Mouse (Mus musculus) cerebellum, adult 9-10 months (tissue): ENCODE data around the gene Cacng1.
A peak's percentile ranks its signal among the peaks of the same experiment; 100 is the strongest.

Experiments used
- DNase-seq: peaks from one replicate; pipeline ENCODE4 v3.0.0; 2022

Gene Cacng1

DNA sequence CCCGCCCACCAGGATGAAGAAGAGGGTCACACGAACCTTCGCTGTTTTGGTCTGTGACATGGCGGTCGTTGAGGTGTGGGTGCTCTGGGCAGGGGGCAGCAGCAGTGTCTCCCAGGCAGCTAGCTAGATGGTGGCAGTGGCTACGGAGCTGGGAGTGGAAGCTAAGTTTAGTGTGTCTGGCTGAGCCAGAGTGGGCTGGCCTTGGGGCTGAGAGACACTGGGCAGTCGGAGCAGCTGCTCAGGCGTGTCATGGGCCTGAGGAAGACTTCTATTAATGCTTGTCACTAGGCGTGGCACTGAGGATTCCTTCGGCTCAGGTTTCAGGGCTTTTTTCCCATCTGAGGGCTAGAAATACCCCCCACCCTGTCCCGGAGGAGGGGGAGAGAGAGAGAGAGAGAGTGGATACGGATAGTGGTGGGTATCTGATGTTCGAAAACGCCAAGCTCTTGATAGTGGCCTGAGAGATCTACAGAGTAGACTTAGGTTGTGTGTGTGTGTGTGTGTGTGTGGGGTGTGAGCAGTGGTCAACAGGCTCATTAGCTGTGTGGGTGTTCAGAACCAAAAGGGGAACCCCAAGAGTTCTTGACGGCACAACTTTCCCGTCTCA is at the start of gene Cacng1:
Cacng1 (minus strand) TSS at position 191 of the 607 bp plus-strand sequence.
- no peak for DNase-seq

DNA sequence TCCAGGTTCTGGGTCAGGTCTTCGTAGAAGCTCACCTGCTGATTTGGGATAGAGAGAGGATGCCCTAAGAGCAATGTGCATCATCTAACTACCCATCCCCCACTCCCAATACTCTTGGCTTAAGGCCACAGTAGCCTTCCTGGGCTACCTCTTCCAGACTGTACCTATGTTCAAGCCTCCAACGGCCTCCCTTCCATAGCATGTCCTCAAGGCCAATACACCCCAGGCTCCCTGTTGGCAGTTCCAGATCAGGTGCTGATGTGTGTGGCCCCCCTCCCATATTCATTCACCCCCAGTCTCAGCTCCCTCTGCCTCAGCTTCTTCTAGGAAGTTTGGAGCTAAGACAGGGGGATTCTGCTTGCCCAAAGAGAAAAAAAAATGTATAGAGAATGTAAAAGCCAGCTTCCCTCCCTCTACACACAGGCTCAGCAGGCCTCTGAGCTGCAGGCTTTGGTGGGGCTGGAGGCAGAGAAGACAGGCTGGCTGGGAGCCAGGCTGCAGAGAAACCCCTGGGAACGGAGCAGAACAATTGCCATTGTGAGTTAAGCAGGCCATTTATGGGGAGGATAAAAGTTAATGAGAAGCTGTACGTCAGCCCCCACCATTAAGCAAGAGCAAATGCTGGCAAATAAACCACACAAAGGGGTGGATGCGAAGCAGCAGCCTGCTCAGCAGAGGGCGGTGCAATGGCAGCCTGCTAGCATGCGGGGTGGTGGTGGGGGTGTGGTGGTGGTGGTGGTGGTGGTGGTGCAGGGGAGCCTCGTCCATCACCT is 46.6 kb upstream of the Cacng1 start:
- DNase-seq: no peak

DNA sequence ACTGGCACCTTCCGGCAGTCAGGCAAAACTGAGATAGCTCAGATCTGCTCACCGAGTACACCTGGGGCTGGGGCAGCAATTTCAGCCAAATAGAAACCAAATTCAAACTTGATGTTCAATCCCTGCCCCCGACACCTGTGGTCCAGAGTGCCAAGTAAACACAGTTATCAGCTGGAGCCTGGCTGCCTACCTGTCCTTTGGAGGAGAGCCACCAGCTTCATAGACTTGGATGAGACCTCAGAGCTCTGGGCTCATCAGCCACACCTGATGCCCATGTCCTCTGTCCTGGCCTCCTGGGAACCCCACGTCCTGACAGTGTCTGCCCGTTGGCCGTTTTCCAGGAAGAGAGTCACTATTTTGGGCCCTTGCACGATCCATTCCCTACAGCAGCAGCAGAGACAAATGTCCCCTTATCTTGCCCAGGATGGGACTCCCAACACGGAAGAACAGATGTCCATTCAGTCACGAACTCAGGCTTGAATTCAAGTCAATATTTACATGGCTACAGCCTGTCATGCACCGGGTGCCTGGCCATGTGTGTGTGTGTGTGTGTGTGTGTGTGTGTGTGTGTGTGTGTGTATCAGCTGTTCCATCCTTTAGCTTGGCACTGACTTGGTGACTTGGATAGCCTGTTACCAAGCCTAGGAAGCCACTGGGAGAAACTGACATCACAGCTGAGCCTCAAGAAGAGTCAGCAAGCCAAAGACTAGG is 45.6 kb upstream of the Cacng1 start:
- DNase-seq: peak; percentile 17

DNA sequence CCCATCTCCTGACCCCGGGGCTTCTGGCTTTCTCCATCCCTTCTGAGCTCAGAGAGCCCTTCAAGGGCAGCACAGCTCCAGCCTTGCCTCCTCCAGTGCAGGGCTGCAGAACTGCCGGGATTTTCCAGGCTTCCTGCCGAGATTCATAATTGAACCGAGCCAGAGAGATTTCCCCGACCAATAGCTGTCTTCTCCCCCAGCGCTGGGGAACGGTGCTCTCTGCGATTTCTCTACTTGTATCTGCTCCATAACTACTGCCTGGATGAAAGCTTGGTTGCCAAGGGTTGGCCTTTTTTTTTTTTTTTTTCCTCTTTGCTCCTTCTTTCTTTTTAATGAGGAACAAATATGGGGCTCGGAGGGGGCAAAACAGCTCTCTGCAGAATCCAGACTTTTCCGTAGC is 43.7 kb upstream of the Cacng1 start:
- DNase-seq: no peak

DNA sequence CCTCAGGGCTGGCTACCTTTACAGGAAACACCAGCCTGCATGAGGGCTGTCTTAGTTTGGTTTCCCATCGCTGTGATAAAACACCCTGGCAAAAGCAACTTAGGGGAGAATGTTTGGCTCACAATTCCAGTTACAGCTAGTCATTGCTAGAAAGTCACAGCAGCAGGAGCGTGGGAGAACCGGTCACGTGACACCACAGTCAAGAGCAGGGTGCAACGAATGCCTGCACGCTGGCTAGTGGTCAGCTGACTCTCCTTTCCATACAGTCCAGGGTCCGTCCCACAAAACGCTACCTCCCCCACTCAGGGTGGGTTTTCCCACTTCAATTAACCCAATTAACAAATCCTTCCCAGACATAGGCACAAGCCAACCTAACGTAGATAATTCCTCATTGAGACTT is 43.2 kb upstream of the Cacng1 start:
- DNase-seq: no peak

DNA sequence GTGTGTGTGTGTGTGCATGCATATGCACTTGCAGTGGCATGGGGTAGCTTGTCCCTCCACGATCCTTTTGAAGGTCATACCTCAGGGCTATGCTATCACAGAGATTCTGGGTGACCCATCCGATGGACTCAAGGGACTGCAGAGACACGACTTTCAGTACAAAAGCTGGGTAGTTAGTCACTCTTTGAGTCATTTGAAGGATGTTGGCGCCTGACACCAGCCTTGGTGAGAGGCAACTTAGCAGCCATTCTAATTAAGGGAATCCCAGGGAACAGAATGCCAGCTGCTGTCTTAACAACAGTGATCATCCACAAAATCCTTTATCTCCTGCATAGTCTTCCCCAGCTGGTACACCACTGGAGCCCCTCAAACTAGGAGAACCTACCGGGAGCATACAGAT is 32.8 kb upstream of the Cacng1 start:
- DNase-seq: no peak

DNA sequence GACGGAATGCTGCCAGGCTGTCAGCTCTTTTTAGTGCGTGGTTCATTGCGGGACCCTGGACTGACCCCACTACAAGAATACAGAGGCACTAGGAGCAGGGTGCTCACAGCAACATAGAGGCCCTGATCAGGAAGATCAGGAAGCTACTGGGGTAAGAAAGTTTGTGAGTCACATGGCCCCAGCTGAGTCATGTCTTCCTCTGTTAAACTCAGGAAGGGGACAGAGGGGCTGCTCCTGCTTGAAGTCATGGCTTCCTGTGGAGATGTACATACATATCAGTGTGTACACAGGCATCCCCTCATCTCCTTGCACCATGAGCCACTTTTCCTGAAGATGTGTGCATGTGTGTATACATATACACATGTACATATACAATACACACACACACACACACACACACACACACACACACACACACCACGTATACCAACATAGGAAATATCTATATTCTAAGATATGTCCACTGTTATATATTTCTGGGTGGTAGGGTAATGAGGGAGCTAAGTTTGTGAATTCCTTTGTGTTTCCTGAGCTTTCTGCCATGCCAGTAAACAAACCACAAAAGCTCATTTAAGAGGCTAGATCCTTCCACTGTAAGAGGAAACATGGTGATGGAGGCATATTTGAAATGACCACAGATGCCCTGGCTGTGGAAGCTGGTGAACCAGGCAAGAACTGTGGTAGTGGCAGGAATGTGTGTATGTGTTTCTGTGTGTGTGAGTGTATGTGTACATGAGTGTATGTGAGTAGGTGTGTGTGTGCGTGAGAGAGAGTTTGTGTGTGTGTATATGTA is 32.1 kb upstream of the Cacng1 start:
- no peak for DNase-seq

DNA sequence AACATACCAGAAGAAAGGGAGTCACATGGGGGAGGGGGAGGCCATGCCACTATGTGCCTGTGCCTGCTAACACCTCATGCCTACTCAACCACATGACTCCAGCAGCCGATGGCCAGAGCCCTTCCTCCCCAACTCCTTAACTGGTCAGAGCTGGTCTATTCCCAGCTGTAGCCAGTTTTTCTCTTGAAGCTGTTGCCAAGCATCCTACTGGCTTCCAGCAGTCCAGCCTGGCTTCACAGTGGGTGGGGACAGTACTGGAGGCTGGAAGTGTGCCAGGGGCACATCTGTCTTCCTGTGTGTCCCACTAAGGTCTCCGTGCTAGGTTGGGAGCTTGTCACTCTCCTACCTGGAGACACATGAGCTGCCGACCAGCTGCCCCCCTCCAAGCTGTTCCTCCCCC is 26.8 kb upstream of the Cacng1 start:
- DNase-seq: no peak

DNA sequence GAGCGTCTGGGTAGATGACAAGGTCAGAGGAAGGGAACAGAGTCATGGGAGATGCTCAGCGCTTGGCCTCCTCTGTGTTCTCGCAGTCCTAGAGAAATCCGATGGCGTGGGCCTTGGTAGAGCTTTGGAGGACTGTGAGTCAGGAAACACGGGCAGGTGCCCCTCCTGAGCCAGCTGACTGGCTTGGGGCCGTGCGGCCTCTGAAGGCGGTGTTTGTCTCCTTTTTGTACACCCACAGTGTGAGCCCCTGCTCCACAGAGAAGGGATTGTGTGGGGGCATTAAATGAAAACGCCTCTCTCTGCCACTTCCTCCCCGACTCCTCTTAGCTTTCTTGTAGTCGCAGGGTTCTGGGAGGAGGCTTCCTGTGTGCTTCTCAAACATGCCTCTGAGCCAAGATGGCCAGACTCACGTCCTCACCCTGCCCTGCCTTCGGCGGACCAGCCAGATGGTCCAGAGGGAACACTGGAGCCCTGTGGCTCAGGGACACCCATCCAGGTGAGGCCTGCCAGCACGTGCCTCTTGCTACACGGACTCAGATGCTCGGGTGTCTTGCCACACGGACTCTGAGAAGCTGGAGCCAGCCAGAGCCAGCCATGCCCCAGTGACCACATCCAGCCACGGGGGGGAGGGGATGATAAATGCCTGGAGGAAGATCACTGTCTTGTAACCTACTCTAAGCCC is 22.2 kb upstream of the Cacng1 start:
- no peak for DNase-seq

DNA sequence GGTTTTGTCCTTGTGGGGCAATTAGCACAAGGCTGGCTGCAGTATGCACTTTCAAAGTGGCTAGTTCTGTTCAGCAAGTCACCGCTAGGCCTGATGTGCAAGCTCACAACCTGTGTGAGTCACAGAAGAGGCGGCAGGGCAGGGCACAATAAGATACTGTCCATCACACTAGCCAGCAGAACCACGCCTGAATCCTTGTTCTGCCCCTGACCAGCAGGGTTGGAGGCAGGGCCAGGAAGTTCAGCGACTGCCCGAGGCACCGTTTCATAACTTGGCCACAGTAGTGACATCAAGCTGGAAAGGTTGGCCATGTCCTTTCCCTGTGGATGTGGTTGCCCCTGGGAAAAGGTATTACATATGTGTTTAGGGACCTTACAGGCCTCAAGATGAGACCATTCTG is 21.6 kb upstream of the Cacng1 start:
- DNase-seq: no peak

DNA sequence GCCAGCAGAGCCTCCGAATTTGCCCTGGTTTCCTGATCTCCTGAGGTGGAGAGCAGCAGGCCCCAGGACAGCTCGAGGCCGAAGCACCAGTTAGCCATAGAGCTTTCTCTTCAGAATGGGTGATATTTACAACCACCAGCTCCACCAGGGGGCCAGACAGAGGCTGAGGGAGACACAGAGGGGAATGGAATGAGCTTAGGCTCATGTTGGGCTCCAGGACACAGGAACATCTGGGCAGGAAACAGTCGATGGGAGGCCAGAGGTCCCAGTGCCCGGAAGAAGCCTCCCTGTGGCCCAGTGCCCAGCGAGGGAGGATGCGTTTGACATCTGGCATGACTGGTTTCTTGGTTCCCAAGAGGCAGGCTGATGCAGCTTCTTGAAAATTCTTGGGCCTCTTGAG is 17.8 kb upstream of the Cacng1 start:
- DNase-seq: no peak

DNA sequence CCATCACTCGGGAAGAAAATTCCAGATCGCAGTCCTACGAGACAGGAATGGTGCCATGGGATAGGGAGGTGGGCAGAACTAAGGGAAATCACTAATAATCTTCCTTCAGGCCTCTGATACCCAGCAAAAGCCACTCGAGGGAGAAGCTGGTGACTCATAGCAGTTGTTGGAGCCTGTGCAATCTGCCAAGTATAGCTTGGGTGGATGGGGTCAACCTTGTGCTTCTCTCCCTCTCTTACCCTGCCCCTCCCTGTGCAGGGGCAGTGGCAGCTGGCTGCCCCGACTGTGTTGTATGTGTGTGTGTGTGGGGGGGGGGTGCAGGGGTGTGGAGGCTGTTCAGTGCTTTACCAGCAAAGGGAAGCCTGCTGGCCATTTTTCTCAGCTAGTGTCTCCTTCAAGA is 15.2 kb upstream of the Cacng1 start:
- no peak for DNase-seq

DNA sequence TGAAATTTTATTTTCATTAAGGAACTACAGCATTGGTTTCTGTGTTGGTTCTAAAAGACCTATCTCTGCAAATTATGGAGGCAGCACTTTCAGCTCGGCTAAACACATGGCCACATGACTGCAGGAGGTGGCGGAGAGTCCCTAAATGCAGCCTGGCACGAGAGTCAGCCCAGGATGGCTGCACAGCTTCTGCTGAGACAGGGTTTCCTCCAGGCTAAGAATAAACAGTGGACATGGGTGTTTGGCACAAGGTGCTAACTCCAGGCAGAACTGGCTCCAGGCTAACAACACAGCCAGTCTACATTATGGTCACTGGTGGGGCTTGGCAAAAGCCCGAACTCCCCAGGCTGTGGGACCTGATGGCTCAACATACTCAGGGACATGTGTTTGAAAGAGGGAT is 14.6 kb upstream of the Cacng1 start:
- DNase-seq: peak; percentile 72

DNA sequence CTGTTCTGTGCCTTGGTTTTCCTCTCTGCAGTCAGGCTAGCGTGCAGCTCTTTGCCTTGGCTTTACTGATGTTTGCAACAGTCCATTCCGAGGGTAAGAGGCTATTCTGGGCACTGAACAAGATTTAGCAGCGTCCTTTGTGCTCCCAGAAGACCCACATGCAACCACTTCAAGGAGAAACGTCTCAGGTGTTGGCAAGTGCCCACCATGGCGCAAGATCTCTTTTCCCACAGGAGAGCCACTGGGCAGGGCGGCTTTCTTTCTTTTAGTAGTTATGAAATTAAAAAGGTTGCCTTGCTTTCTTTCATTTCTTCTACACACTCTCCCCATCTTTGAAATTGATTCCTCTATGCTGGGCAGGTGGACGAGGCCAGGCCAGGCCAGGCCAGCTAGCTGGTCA is 12.8 kb upstream of the Cacng1 start:
- DNase-seq: no peak

DNA sequence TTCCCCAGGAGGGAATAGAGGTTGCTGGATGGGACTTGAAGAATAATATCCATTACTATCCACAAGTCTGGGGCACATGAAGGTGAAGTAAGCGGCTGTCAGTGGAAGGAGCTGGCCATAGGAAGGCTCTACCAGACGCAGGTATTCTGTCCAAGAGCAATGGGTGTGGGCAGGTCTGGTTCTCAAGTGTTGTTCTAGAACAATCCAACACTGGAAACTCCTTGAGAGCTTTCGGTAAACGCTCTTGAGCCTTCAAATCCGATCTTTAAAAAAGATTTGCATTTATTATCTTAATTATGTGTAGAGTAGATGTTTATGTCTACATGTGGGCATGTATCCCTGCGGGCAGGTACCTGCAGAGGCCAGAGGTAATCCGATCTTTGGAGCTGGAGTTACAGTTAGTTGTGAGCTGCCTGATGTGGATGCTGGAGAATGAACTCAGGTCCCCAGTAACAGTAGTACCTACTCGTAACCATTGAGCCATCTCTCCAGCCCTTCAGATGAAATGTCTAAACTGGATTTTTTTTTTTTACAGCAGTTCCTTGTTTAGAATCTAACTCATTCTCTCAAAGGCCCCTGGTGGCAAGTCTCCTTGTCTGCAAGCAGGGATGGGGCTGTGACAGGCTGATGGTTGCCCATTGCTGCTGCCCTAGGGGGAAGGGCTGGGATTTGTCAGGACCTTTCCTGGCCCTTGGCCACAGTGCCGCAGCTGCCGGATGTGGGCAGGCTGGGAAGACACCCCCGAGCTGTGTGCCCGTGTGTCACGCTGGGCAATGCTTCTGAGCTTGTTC is 11.9 kb upstream of the Cacng1 start:
- DNase-seq: no peak

DNA sequence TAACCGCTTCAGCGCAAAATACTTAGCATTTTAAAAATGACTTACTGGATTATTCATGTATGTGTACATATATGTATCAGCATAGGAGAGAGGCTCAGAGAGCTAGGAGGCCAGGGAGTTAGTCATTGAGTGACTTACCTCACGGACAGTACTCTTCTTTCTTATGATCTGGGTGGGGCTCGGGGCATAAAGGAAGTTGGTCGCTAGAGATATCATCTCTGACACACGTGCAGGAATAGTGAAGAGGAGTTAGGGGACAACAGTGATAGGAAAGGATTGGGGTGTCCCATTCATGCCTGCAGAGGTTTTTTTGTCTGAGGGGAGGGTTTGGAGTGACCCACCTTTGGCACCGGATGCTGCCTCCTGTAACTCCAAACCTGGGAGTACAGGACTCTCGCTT is 8.3 kb upstream of the Cacng1 start:
- DNase-seq: no peak

DNA sequence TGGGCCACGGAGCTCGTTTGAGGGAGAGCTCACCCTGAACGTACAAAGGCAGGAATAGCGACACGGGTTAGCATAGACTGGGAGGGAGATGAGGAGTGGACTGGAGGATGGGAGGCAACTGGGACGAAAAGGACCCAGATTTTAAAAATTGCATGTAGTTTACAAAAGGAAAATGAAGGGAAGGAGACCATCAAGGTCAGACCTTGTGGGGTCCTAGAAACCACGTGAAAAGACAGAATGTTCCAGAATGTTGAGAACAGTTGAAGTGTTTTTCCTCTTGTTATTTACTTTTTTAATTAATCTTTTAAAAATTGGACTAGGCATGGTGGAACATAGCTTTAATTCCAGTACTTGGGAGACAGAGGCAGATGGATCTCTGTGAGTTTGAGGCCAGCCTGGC is 4.7 kb upstream of the Cacng1 start:
- DNase-seq: no peak

DNA sequence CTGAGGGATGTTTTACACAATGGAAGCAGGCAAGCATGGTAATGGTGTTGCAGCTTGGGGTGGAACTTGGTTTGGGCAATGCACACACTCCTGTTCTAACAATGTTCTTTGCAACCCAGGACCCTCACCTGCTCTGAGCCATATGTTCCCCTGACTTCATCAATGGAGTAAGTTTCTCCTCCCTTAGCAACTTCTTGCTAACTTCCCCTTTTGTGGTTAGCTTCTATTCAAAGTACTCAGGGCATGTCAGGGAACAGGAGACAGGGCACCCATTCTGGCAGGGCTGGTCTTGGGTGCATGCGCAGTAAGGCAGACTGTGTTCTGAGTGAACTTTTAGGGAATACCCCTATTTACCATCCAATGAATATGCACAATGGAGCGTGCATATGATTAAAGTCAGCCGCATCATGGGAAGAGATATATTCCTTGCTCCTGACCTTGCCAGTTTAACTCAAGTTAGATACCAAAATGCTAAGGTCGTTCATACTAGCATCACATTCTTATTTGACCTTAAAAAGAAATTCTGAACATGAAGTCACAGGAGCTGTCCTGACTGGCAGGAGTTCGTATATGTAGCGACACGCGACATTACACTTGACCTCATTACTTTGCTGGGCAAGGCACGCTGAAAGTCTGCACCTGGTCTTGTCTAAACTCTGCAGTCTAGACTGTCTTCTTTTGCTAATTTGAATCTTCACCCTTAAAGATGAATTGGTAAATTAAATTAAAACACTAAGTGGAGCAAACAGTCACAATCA is 4.1 kb upstream of the Cacng1 start:
- no peak for DNase-seq

DNA sequence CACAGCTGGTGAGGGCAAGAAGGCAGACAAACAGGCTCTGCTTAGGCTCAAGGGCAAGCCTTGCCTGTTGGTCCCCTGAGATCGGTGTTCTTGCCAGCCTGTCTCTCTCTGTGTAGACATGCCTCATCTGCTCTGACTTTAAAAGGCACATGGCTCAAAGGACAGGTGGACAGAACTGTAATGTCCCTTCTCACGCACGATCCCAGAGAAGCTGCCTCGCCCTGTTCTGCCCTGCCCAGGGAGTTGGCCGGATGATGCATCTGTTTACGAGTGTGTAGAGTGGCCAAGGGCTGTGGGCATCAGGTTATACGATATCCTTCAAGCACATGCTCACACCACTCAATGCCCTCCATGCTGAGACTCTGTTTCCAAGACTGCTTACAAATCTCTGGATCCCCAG is 2.0 kb downstream of the Cacng1 start:
- DNase-seq: no peak

DNA sequence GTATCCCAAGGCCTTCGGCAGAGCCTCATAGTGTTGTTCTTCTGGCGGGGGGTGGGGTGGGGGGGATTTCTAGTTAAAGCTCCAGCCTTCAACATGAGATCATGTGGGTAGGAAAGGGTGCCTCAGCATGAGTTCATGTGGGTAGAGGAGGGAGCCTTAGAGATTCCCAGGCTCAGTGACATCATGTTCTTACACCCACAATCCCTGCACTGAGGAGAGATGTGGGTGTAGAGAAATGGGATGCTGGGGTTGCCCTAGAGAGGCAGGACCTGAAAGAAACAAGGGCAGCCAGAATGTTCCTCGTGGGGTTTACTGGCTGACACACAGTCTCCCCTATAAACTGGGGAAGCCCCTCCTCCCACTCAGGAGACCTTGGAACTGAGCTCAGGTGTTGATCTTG is 5.9 kb downstream of the Cacng1 start:
- no peak for DNase-seq

DNA sequence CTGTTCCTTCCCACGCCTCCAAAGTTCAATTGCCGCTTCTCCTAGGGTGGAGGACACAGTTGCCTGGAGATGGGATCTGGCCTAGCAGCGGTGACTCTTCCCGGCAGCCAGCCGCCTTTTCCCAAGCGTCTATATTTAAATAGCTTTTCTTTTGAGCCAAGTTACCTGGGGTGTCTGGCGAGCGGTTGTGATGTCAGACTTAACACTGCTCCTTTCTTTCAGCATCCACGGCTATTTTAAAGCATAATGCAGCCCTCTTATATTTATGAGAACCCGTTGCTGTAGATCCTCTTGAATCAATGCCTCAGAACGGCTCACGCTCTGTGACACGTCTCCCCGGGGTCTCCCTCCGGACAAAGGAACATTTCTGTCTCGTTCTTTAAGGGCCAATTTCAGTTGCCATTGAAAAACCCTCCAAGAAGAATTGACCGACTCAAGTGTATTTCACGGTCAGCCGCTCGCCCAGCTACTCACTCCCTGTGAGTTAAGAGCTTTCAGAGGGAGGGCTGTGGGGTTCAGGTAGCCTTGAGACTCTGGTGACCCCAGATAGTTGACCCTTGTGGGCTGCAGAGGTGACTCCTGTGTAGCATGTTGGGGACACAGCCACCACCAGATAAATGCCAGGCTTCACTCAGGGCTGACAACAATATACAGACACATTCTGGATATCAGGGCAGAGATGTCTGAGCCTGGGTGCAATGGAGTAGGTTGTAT is 8.3 kb downstream of the Cacng1 start:
- DNase-seq: no peak
